Mouse (Mus musculus): Measurements from ENCODE around the gene Bcl11a. TPM values are rescaled to one million over a fixed set of nuclear protein-coding genes. Genes with fewer than 3 reads are reported as not detected.

Gene Bcl11a
- total and polyA plus RNA-seq, 3 experiments, result 37.0 to 112 (median 83.8) TPM

DNA sequence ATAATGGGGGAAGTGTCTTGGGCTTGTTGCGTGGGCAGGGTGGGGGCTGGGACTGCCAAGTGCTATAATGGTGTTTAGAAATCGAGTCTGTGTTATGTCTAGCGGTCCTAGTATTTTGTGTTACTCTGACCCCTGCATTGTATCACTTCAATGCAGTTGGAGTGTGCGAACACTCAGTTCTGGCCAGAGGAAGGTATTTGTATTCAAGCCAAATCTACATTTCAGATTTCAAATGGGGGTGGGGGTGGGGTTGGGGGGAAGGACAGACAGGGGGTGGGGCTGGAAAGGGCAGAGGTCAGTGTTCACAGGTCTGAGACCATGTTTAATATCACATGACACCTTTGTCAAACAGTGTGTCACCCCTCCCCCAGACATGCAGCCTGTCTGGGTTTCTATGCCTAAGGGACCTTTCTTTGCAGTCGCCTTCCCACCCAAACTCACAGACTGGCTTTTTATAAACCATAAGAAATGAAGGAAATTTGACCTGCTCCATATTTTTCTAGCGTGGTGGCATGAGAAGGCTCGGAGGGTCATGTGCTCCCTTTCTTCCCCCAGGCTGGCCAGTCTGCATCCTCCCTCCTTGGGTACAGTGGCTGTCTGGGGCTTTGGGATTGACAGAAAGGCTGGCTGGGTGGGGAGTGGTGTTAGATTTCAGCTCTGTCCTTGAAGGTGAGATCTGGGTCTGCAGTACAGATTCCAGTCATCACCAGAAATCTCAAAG, 124.9 kb downstream of the Bcl11a start:
- Histone ChIP-seq H3K4me3 (ENCODE audit: control insufficient read depth in 1 of 2, insufficient read depth in 1 of 2, low read depth in 2 of 2, low read length in 2 of 2) (no peak overlapping the region), H3K9me3 (replicated peaks; ENCODE audit: insufficient read depth, low read length) (no peaks in the 10 kb centered on the region), H3K9ac (ENCODE audit: control insufficient read depth, low read depth, low read length, poor library complexity, severe bottlenecking) (no peak overlapping the region), H3K27me3 (ENCODE audit: control insufficient read depth in 1 of 2, insufficient read depth in 2 of 2, low read length in 2 of 2) (peaks cover 12 to 31% of the 10 kb centered on the region in 2 experiments), H3K36me3 (ENCODE audit: control insufficient read depth in 1 of 2, insufficient read depth in 2 of 2, low read length in 2 of 2) (no peaks in the 10 kb centered on the region), H3K4me1 (ENCODE audit: control insufficient read depth in 1 of 2, insufficient read depth in 2 of 2, low read length in 2 of 2) (no peaks in the 10 kb centered on the region), H3K79me2 (ENCODE audit: control insufficient read depth, insufficient read depth, low read length, poor library complexity) (no peaks in the 10 kb centered on the region), H3K27ac (ENCODE audit: control insufficient read depth, low read depth, low read length) (no peak overlapping the region)
- TF ChIP-seq ZNF384 (IDR thresholded peaks at IDR 0.05; ENCODE audit: low read depth, low read length) (no peak), ETS1 (IDR thresholded peaks at IDR 0.05; ENCODE audit: low read depth, low read length) (no peak), TCF12 (IDR thresholded peaks at IDR 0.05; ENCODE audit: low read depth, low read length) (no peak), CHD1 (IDR thresholded peaks at IDR 0.05; ENCODE audit: low read depth, low read length) (no peak), POLR2AphosphoS5 (IDR thresholded peaks at IDR 0.05; ENCODE audit: borderline replicate concordance, low read depth, low read length) (no peak), USF1 (IDR thresholded peaks at IDR 0.05; ENCODE audit: low read depth, low read length) (no peak), KAT2A (conservative IDR thresholded peaks at IDR 0.05; ENCODE audit: low read depth, low read length) (no peak), E2F4 (IDR thresholded peaks at IDR 0.05; ENCODE audit: borderline replicate concordance, low read depth, low read length) (no peak), SIN3A (IDR thresholded peaks at IDR 0.05; ENCODE audit: low read length) (no peak)
- DNase-seq (ENCODE audit: low read depth, low spot score), result no peak

DNA sequence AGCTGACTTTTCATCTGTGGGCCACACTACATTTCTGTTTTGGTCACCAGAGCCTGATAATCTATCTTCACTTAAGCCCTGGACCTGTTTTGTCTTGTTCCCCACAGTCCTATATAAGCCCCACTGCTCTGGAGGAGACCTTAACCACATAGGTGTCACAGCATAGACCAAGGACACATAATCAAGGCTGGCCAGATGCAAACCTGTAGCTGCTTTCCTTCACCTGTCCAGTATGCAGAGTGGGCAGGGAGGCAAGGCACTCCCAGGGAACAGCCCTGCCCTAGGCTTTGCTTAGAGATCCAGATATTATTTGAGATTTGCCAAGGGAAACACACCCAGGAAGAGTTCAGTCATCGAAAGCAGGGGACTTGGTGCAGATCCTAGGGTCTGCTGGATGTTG, 125.6 kb downstream of the Bcl11a start:
- Histone ChIP-seq H3K9ac (ENCODE audit: control insufficient read depth, low read depth, low read length, poor library complexity, severe bottlenecking) (no peak overlapping the region), H3K27me3 (ENCODE audit: control insufficient read depth in 1 of 2, insufficient read depth in 2 of 2, low read length in 2 of 2) (peaks cover 10 to 24% of the 10 kb centered on the region in 2 experiments), H3K4me3 (ENCODE audit: control insufficient read depth in 1 of 2, insufficient read depth in 1 of 2, low read depth in 2 of 2, low read length in 2 of 2) (no peak overlapping the region), H3K79me2 (ENCODE audit: control insufficient read depth, insufficient read depth, low read length, poor library complexity) (no peaks in the 10 kb centered on the region), H3K4me1 (ENCODE audit: control insufficient read depth in 1 of 2, insufficient read depth in 2 of 2, low read length in 2 of 2) (no peaks in the 10 kb centered on the region), H3K36me3 (ENCODE audit: control insufficient read depth in 1 of 2, insufficient read depth in 2 of 2, low read length in 2 of 2) (no peaks in the 10 kb centered on the region), H3K27ac (ENCODE audit: control insufficient read depth, low read depth, low read length) (no peak overlapping the region), H3K9me3 (replicated peaks; ENCODE audit: insufficient read depth, low read length) (no peaks in the 10 kb centered on the region)
- no peak for DNase-seq (ENCODE audit: low read depth, low spot score)
- TF ChIP-seq CHD1 (IDR thresholded peaks at IDR 0.05; ENCODE audit: low read depth, low read length), result no peak
- TF ChIP-seq EP300 (IDR thresholded peaks at IDR 0.05; ENCODE audit: low read depth in 1 of 2, low read length in 2 of 2), result no peak
- TF ChIP-seq MAFK (IDR thresholded peaks at IDR 0.05; ENCODE audit: borderline replicate concordance, low read depth, low read length), result no peak
- TF ChIP-seq HCFC1 (IDR thresholded peaks at IDR 0.05; ENCODE audit: low read depth, low read length), result no peak
- TF ChIP-seq MXI1 (IDR thresholded peaks at IDR 0.05; ENCODE audit: low read depth, low read length), result no peak
- TF ChIP-seq E2F4 (IDR thresholded peaks at IDR 0.05; ENCODE audit: borderline replicate concordance, low read depth, low read length), result no peak
- TF ChIP-seq TCF12 (IDR thresholded peaks at IDR 0.05; ENCODE audit: low read depth, low read length), result no peak
- TF ChIP-seq POLR2A (IDR thresholded peaks at IDR 0.05; ENCODE audit: control insufficient read depth in 1 of 2, insufficient read depth in 1 of 2, low read depth in 1 of 2, low read length in 2 of 2, poor library complexity in 1 of 2), result no peak
- TF ChIP-seq KAT2A (conservative IDR thresholded peaks at IDR 0.05; ENCODE audit: low read depth, low read length), result no peak
- TF ChIP-seq JUND (IDR thresholded peaks at IDR 0.05; ENCODE audit: low read depth, low read length), result no peak
- TF ChIP-seq BHLHE40 (IDR thresholded peaks at IDR 0.05; ENCODE audit: borderline replicate concordance, low read depth, low read length), result no peak

All from MEL (cell line).